ENCODE assay signal across 19 mouse cellular contexts in genomic region chr16:17383594-17384326, GRCm38 (mm10). TPM values are rescaled to one million over a fixed set of nuclear protein-coding genes. Genes with fewer than 3 reads are reported as not detected.
"Had no signal": no experiment of that assay in that cellular context is flagged by ENCODE, and none has a peak within 500 bp of the region (broad histone marks: within the 10 kb centered on the region; RNA-seq: fewer than 3 reads in every experiment).

No protein-coding gene starts in this region.

- DNase-seq: kidney, adult 2 months; kidney, postnatal 36 days; layer of hippocampus, postnatal 36 days; left cerebral cortex, postnatal 4 days; lung, embryonic 14.5 days; midbrain, embryonic 14.5 days; right cerebral cortex, adult 18-20 months; right cerebral cortex, postnatal 14 days; right cerebral cortex, postnatal 4 days; thymus, postnatal 25 days had no signal

- H3K4me1 ChIP-seq: limb, embryonic 12.5 days; limb, embryonic 15.5 days had no signal

- H3K9ac ChIP-seq: limb, embryonic 12.5 days; limb, embryonic 15.5 days; lung, embryonic 14.5 days had no signal

- H3K9me3 ChIP-seq: limb, embryonic 12.5 days; limb, embryonic 15.5 days had no signal

- H3K27ac ChIP-seq: kidney, postnatal 0 days; left cerebral cortex, adult 2 months; limb, embryonic 12.5 days; limb, embryonic 15.5 days; stomach, postnatal 0 days had no signal

- H3K4me3 ChIP-seq: left cerebral cortex, adult 2 months; limb, embryonic 12.5 days; limb, embryonic 15.5 days had no signal

- ATAC-seq: intestine, postnatal 0 days; lung, postnatal 0 days had no signal

- H3K27me3 ChIP-seq: limb, embryonic 12.5 days; limb, embryonic 15.5 days had no signal

- H3K4me2 ChIP-seq: limb, embryonic 12.5 days; limb, embryonic 15.5 days; lung, embryonic 14.5 days; midbrain, embryonic 11.5 days had no signal

RNA-seq across cellular contexts. Expression of gene Serpind1, which starts 52.6 kb away (rescaled TPM):
- total RNA-seq: megakaryocyte-erythroid progenitor cell, adult 5-6 weeks had no signal
